Mouse (Mus musculus): ENCODE measurements around the gene Zbtb20. TPM values are rescaled to one million over a fixed set of nuclear protein-coding genes. Genes with fewer than 3 reads are reported as not detected.

Zbtb20 gene
- total RNA-seq, 2 experiments from 2014 or later = 99.2 to 123 TPM

DNA sequence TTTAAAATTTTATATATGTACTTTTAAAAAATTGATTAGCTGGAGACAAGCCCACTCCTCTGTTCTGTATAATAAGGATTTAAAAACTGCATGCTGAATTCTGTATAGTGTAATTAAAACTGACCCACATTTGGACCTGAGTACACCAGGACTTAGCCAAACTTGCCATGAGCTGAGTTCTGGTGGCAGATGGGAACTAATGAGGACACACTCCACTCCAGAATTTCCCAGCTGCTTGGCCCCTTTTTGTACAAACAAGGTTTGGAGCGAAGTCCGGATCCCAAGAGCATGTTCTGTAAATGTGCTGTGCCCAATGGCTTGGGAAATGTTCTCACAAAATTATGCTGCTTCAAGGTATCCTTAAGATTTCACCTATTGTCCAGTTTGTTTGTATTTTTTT lies 204.7 kb downstream of the Zbtb20 start:
- DNase-seq = no peak

- no peak for DNase-seq
These were observed 205.4 kb downstream of the Zbtb20 start for GRCm38 (mm10) chr16:43080923-43081702.

DNA sequence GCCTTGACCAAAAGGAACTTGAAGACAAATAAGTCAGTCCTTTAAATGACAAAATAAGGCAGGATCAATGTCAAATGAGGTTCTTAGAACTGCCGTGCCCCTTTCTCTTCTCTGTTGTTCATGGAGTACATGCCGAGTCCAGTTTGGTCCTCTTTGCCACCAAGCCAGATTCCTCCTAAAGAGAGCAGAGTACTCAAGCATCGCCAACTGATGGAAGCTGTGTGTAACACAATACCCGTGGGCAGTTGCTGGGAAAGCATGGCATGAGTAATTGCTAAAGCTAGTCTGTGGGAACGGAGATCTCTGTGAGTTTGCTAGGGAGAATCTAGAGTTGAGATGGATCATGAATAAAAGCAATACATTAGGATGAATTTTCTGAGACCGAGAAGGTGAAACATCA lies 206.3 kb downstream of the Zbtb20 start:
- no peak for DNase-seq

DNA sequence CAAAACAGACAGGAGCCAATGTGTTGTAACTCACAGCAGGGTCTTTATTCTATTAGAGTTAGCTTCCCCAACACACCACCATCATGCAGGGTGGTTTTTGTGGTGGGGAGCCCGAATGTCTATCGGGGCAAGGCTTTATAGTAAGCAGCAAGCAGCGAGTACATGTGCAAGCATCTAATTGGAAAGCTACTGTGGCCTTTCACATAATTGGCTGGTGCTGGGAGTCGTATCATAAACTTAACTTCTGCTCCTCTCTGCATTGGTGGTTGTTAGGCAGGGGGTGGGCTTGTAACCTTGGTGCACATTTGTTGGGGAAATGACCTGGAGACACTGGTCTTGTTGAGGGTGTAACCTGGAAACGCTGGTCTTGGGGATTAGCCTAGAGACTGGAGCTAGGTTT lies 207.1 kb downstream of the Zbtb20 start:
- DNase-seq = no peak

GRCm38 (mm10) chr16:43090188-43090587 lies 214.5 kb downstream of the Zbtb20 start:
- no peak for DNase-seq

- no peak for DNase-seq
These were observed 218.5 kb downstream of the Zbtb20 start for GRCm38 (mm10) chr16:43094161-43094560.

GRCm38 (mm10) chr16:43094756-43095155 lies 219.1 kb downstream of the Zbtb20 start:
- DNase-seq = no peak

- no peak for DNase-seq
These were observed 220.4 kb downstream of the Zbtb20 start for GRCm38 (mm10) chr16:43096040-43096439.

DNA sequence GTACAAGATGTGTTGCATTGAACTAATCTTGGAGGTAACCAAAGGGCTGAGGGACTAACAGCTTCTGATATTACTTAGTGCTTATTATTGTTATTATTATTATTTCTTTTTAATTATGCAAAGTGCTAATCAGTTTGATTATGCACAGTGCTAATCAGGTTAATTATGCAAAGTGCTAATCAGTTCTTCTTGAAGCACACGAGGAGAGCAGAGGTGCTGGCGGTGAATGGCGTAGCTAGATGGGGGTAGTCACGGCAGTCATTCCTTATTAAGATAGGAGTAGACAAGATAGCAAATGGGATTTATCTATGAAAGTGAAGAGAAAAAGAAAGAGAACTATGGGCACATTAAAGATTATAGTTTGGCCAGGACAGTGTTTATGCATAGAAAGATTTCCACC lies 222.5 kb downstream of the Zbtb20 start:
- no peak for DNase-seq

- DNase-seq = no peak
These were observed 223.0 kb downstream of the Zbtb20 start for GRCm38 (mm10) chr16:43098666-43099065.

DNA sequence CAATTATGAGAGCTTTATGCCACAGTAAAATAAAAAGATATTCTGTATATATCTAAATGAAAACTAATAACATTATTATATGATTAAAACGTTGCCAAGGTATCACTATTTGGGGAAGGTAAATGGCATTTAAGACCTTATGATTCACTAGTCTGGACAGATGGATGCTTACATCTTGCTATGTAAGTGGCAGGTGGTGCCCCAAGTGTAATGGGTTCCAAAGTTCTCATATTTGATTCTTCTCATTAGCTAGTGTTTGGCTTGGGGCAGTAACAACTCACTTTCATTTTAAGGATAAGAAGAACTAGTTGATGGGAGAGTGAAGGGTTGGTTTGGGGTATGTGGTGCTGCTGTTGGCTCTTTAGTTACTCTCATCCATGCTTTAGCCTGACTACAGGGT lies 235.6 kb downstream of the Zbtb20 start:
- no peak for DNase-seq

- no peak for DNase-seq
These were observed 238.3 kb downstream of the Zbtb20 start for GRCm38 (mm10) chr16:43113968-43114367.

DNA sequence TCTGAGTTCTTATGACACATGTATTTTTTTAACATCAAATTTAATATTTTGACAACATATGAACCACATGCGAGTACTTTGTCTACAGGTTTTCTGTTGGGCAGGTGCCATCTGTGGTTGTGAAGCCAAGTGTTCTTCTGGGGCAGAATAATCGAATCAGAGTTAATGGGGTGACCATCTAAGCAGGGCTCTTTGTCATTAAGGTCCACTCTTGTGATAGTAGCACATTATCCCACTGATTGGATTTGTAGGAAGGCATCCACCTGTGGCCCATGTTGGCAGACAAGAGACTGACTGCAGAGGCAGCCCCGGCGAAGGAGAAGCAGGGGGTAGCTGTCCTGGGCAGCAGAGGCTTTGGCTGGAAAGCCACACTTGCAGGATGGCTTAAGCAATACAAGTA lies 254.3 kb downstream of the Zbtb20 start:
- DNase-seq = no peak

GRCm38 (mm10) chr16:43130583-43130982 lies 254.9 kb downstream of the Zbtb20 start:
- no peak for DNase-seq

DNA sequence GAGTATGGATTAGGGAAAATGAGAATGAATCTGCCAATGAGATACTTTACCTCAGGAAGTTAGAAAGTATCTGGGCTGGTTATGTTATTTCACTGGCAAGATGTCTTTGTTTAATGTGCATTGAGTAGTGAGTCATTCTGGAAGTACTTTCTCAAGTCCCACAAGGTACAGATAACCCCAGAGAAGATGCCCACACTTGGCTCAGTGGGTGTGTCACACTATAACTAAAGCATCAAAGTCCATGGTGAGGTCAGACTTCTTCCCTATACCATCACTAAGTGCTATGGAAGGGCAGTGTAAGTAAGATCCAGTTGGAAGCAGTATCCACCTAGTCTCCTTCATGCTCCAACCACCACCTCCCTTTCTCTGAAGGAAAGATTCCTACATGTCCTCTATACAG lies 255.4 kb downstream of the Zbtb20 start:
- DNase-seq = no peak

- DNase-seq = peak; percentile 29
These were observed 292.8 kb downstream of the Zbtb20 start for GRCm38 (mm10) chr16:43168506-43168905.

- no peak for DNase-seq
These were observed 293.7 kb downstream of the Zbtb20 start for GRCm38 (mm10) chr16:43169273-43169905.

DNA sequence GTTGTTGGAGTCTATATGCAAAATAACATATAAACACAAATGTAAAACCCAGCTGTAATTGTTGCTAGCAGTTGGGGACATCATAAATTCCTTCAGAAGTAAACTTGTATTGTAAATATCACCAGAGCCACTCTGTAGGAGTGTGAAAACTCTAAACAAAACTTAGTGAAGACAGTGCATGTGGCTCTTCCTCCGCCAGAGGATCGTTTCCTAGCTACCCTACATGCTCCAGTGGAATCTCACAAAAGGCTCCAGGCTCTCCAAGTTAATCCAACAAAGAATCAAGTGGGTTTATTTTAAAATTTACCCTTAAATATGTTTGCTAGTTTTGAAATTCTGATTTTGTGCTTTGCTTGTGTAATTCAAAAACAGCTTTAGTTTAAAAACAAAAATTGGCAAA lies 296.5 kb downstream of the Zbtb20 start:
- no peak for DNase-seq

- DNase-seq = peak; percentile 26
These were observed 297.2 kb downstream of the Zbtb20 start for GRCm38 (mm10) chr16:43172912-43173311.

- no peak for DNase-seq
These were observed 299.1 kb downstream of the Zbtb20 start for GRCm38 (mm10) chr16:43174815-43175214.

DNA sequence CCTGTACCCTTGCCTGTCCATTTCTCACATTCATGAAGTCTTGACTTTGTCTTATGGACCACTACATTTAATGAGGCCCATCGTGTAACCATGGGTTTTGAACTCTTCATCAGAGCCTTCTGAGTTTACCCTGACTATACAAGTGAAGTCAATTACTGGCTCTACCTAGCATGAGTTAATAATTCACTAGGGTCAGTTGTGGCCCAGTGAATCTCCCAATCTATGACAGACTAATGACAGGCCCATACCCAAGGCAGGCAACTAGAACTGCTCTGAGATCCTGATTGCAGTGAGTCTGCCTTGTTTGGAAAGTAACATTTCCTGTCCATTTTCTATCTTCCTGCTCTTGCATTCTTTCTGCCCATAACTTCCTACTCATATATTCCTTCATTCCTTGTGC lies 305.4 kb downstream of the Zbtb20 start:
- no peak for DNase-seq

- no peak for DNase-seq
These were observed 314.7 kb downstream of the Zbtb20 start for GRCm38 (mm10) chr16:43190390-43190789.

DNA sequence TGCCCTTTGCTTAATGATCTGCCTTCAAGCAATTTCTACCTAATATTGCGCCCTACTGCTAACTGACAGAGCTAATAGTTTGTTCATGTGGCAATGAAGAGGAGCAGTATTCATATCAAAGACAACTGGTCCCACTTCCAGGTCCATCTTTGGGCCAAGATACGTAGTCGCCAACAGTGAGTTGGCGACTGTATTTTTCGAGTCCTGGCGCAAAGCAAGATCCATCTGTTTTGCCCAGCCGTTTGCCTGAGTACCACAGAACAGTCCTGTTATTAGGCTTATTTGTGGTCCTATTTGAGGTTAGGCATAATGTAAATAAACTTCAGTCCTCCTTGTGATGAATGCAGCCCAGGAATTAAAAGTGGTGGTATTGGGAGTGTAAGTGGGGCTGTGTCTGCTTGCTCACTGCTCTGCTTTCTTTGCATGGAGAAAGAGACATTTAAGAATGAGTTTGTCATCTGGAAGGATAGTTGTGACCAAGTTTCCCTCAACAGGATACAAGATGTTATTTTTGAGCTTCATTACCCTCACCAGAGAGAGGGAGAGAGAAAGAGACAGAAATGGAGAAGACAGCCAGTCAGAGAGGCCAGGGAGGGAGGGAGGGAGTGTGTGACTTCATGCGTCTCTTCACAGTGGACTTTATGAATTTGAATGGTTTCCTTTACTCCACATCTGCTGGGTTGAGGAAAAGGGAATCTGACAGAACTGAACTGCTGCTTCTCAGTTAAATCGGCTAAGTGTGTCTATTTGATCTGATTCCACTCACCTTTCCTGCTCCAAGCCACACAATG lies 315.6 kb downstream of the Zbtb20 start:
- DNase-seq = no peak

Data from adrenal gland, postnatal 10 days (tissue).